Mouse (Mus musculus) Patski (cell line): ENCODE results near the gene Slc16a5. TPM values are rescaled to one million over a fixed set of nuclear protein-coding genes. Genes with fewer than 3 reads are reported as not detected.
A peak's percentile ranks its signal among the peaks of the same experiment; 100 is the strongest.
"Not testable (repeated sequence)": the region's sequence is repeated elsewhere in the genome, so short reads cannot be mapped to it uniquely, and the experiment has no call there.

ENCODE experiments used
- ATAC-seq: fragments of 100-300 bp; one replicate; pipeline ENCODE4 v1.8.0; 2021
- CTCF ChIA-PET: fragments of 350-600 bp; sonication (Branson Sonifier 250); formaldehyde crosslinking; loops from one replicate; lab custom pipeline; 2022; ENCODE audit warnings: inconsistent platforms; lab: Charles Lee
- POLR2A ChIA-PET: fragments of 350-600 bp; sonication (Branson Sonifier 250); formaldehyde crosslinking; loops from one replicate; lab custom pipeline; 2022; ENCODE audit warnings: antibody characterized with exemption, inconsistent platforms; lab: Charles Lee
- DNase-seq: peaks from one replicate; pipeline ENCODE4 v3.0.0-alpha.2; 2011; ENCODE audit warnings: low read depth, low spot score
- H3K27me3 ChIP-seq: fragments of 371-371 bp; one replicate; pipeline ENCODE4 v1.5.1; 2021
- CTCF ChIP-seq: fragments of 100-300 bp; IDR thresholded peaks from one replicate; pipeline ENCODE4 v1.5.1; 2021
- in situ Hi-C: fragments of 300-500 bp; cut with MboI; formaldehyde crosslinking; loops from 3 replicates; pipeline ENCODE4 v1.11.1; 2018; ENCODE audit warnings: low pct_unique_long_range_greater_than_20kb, mixed read lengths
- polyA plus RNA-seq: library from polyadenylated mRNA; unstranded; gene quantifications from one replicate; pipeline ENCODE4 v1.2.3, GENCODE M21; 2021

Gene Slc16a5
- polyA plus RNA-seq, 1 experiment from 2014 or later = 0.15 TPM

- DNase-seq (no peak), ATAC-seq (no peak)
- H3K27me3 ChIP-seq = no peaks in the 10 kb centered on the region
- ChIA-PET CTCF (interaction anchor here (1.6 kb wide), 1 partner anchor 20 kb away, joined by 5 read pairs; no protein-coding TSS in a partner anchor), POLR2A (no interaction called here)
- no peak for TF ChIP-seq CTCF
- in situ Hi-C loops = no loop called here
These were observed 14.9 kb upstream of the Slc16a5 start for GRCm38 (mm10) chr11:115447321-115447885.

DNA sequence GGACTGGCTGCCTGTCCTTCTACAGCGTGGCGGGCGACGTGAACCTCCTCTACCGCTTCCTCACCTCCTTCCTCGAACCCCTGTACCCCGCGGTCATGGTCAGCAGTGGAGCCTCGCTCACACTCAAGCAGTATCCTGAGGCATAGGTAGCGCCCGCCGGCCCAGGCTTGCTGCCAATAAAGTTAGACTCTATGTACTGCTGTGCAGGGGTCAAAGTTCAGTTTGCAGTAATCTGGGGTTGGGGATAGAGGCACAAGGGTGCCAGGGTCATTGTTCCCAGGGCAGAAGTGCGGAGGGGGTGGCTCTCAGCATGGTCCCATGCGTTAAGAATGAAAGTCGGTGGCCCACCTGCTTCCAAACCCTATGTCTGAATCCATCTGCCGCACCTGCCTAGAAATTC, 14.2 kb upstream of the Slc16a5 start:
- H3K27me3 ChIP-seq = no peaks in the 10 kb centered on the region
- CTCF ChIA-PET = no interaction called here
- POLR2A ChIA-PET = no interaction called here
- DNase-seq = no peak
- TF ChIP-seq CTCF = no peak
- in situ Hi-C loops = no loop called here
- ATAC-seq = no peak

DNA sequence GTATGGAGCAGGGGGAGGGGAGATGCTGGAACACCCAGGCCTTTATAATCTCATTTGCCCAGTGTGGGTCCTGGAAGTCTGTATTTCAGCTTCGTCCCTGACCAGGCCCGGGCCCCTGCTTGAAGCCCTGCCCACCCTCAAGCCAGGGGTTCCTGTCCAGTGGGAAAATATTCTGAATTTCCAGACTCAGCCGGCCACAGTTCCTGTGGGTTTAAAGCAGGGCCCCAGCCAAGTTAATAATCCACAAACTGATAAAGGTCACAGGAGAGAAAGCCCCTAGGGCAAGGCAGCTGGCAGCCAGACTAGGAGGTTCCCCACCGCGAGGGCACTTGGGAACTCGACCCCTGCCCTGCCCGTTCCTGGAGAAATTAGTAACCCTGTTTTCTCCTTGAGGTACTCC, 13.3 kb upstream of the Slc16a5 start:
- TF ChIP-seq CTCF = no peak
- ChIA-PET POLR2A (interaction anchor here (0.8 to 1.1 kb wide), 2 partner anchors 29 to 36 kb away, joined by 3 read pairs; partner anchors contain the start of genes Atp5h and Kctd2), CTCF (interaction anchor here (0.7 to 1.9 kb wide), 2 partner anchors 9 to 22 kb away, joined by 3 to 9 read pairs; partner anchors contain the start of gene Trim80)
- DNase-seq = peak; percentile 50
- no peak for ATAC-seq
- in situ Hi-C loops = no loop called here
- no peaks in the 10 kb centered on the region for H3K27me3 ChIP-seq

- ChIA-PET CTCF (interaction anchor here (1.8 to 1.9 kb wide), 2 partner anchors 10 to 23 kb away, joined by 5 to 9 read pairs; partner anchors contain the start of gene Trim80), POLR2A (interaction anchor here (1.1 kb wide), 1 partner anchor 37 kb away, joined by 3 read pairs; no protein-coding TSS in a partner anchor)
- no peaks in the 10 kb centered on the region for H3K27me3 ChIP-seq
- DNase-seq (no peak), ATAC-seq (no peak)
- in situ Hi-C loops = no loop called here
- TF ChIP-seq CTCF = no peak
These were observed 12.1 kb upstream of the Slc16a5 start for GRCm38 (mm10) chr11:115450176-115450575.

GRCm38 (mm10) chr11:115451781-115452241, 10.5 kb upstream of the Slc16a5 start:
- no peak for DNase-seq
- no peaks in the 10 kb centered on the region for H3K27me3 ChIP-seq
- ChIA-PET CTCF (no interaction called here), POLR2A (no interaction called here)
- no peak for TF ChIP-seq CTCF
- in situ Hi-C loops = no loop called here
- no peak for ATAC-seq

- in situ Hi-C loops = no loop called here
- H3K27me3 ChIP-seq = no peaks in the 10 kb centered on the region
- DNase-seq (no peak), ATAC-seq (no peak)
- ChIA-PET POLR2A (no interaction called here), CTCF (no interaction called here)
- no peak for TF ChIP-seq CTCF
These were observed 9.9 kb upstream of the Slc16a5 start for GRCm38 (mm10) chr11:115452281-115452860.

GRCm38 (mm10) chr11:115453306-115453705, 9.0 kb upstream of the Slc16a5 start:
- in situ Hi-C loops = no loop called here
- H3K27me3 ChIP-seq = no peaks in the 10 kb centered on the region
- no peak for TF ChIP-seq CTCF
- DNase-seq (no peak), ATAC-seq (no peak)
- ChIA-PET POLR2A (interaction anchor here (0.5 to 1.1 kb wide), 3 partner anchors 27 to 41 kb away, joined by 3 to 5 read pairs (median 3); partner anchors contain the start of genes Atp5h and Kctd2), CTCF (no interaction called here)

DNA sequence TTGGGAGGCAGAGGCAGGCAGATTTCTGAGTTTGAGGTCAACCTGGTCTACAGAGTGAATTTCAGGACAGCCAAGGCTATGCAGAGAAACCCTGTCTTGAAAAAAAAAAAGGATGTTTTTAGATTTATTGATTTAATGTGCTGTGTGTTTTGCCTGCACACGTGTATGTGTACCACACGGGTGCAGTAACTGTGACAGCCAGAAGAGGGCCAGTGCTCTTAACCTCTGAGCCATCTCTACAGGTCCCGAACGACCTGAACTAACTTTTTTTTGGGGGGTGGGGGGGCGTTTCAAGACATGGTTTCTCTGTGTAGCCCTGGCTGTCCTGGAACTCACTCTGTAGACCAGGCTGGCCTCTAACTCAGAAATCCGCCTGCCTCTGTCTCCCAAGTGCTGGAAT, 7.5 kb upstream of the Slc16a5 start:
- in situ Hi-C loops, POLR2A ChIA-PET, DNase-seq, ATAC-seq, H3K27me3 ChIP-seq: not testable (repeated sequence)
- CTCF ChIA-PET = interaction anchor here (1.6 kb wide), 1 partner anchor 158 kb away, joined by 3 read pairs; the partner anchor contains the start of gene Mif4gd

- DNase-seq (no peak), ATAC-seq (no peak)
- TF ChIP-seq CTCF = no peak
- H3K27me3 ChIP-seq = no peaks in the 10 kb centered on the region
- CTCF ChIA-PET = no interaction called here
- in situ Hi-C loops = no loop called here
- POLR2A ChIA-PET = no interaction called here
These were observed 6.7 kb upstream of the Slc16a5 start for GRCm38 (mm10) chr11:115455619-115456018.

GRCm38 (mm10) chr11:115456182-115456581, 6.1 kb upstream of the Slc16a5 start:
- ChIA-PET POLR2A (interaction anchor here (1.1 kb wide), 1 partner anchor 17 kb away, joined by 3 read pairs; no protein-coding TSS in a partner anchor), CTCF (no interaction called here)
- no peaks in the 10 kb centered on the region for H3K27me3 ChIP-seq
- ATAC-seq (no peak), DNase-seq (no peak)
- in situ Hi-C loops = no loop called here
- TF ChIP-seq CTCF = no peak

- ChIA-PET POLR2A (no interaction called here), CTCF (interaction anchor here (0.9 kb wide), 1 partner anchor 29 kb away, joined by 3 read pairs; no protein-coding TSS in a partner anchor)
- no peak for ATAC-seq
- no peaks in the 10 kb centered on the region for H3K27me3 ChIP-seq
- in situ Hi-C loops = no loop called here
- no peak for DNase-seq
- TF ChIP-seq CTCF = no peak
These were observed 4.9 kb upstream of the Slc16a5 start for GRCm38 (mm10) chr11:115457405-115457804.
